Mouse (Mus musculus) CH12.LX (cell line): ENCODE measurements around the gene Baz2b. TPM values are rescaled to one million over a fixed set of nuclear protein-coding genes. Genes with fewer than 3 reads are reported as not detected.

Experiments
- DNase-seq: peaks from one replicate; pipeline ENCODE4 v3.0.0-alpha.2; 2013; ENCODE audit errors: extremely low read depth
- H3K27ac ChIP-seq: 2 replicates; pipeline ENCODE4 v1.5.1; 2012; ENCODE audit warnings: low read depth, mild to moderate bottlenecking, control low read depth, moderate library complexity; ENCODE audit not compliant: insufficient read depth
- H3K27me3 ChIP-seq: replicated peaks from 2 replicates; pipeline ENCODE3; 2012; ENCODE audit warnings: inconsistent platforms
- H3K36me3 ChIP-seq, 2 experiments: replicated peaks in 1 of 2; 2 replicates each; pipeline versions ENCODE3 to v1.6.1; 2012; ENCODE audit warnings: inconsistent platforms in 1 of 2, low read length in 1 of 2, mild to moderate bottlenecking in 1 of 2, mixed read lengths in 1 of 2, moderate library complexity in 1 of 2; ENCODE audit not compliant: control insufficient read depth in 1 of 2, insufficient read depth in 1 of 2
- H3K4me1 ChIP-seq, 2 experiments: 2 replicates each; pipeline ENCODE4 v1.6.1; 2012; ENCODE audit warnings: inconsistent platforms in 1 of 2, moderate library complexity in 1 of 2; ENCODE audit not compliant: insufficient read depth in 2 of 2, control insufficient read depth in 1 of 2
- H3K4me2 ChIP-seq: 2 replicates; pipeline ENCODE4 v1.6.1; 2012; ENCODE audit warnings: low read depth, mild to moderate bottlenecking, control low read depth; ENCODE audit not compliant: poor library complexity, insufficient read depth, severe bottlenecking
- H3K4me3 ChIP-seq, 3 experiments: fragments of 150-350 bp in 1 of 3; sonication (generic) in 1 of 3; replicated peaks in 1 of 3; 2 replicates each; pipeline versions ENCODE3 to v1.5.1; 2011 to 2012; ENCODE audit warnings: low read depth in 2 of 3, low read length in 2 of 3, mild to moderate bottlenecking in 2 of 3, moderate library complexity in 2 of 3, control low read depth in 1 of 3, improper control_type of control experiment in 1 of 3, inconsistent platforms in 1 of 3, mixed read lengths in 1 of 3; ENCODE audit not compliant: poor library complexity in 1 of 3
- H3K79me2 ChIP-seq: replicated peaks from 2 replicates; pipeline ENCODE4 v1.6.1; 2012; ENCODE audit warnings: mild to moderate bottlenecking, moderate library complexity; ENCODE audit not compliant: control insufficient read depth, poor library complexity, insufficient read depth, severe bottlenecking; ENCODE audit errors: extremely low read depth
- H3K9ac ChIP-seq: 2 replicates; pipeline ENCODE4 v1.6.1; 2012; ENCODE audit warnings: low read depth, mild to moderate bottlenecking, control low read depth, moderate library complexity; ENCODE audit not compliant: insufficient read depth
- H3K9me3 ChIP-seq: replicated peaks from 2 replicates; pipeline ENCODE3; 2012; ENCODE audit warnings: low read length, inconsistent platforms, mixed read lengths
- BHLHE40 ChIP-seq: IDR thresholded peaks from 2 replicates; pipeline ENCODE4 v1.6.1; 2011; ENCODE audit warnings: mild to moderate bottlenecking, low read depth, low read length, improper control_type of control experiment
- CHD1 ChIP-seq: IDR thresholded peaks from 2 replicates; pipeline ENCODE4 v1.6.1; 2012; ENCODE audit warnings: low read depth, low read length, improper control_type of control experiment, inconsistent platforms
- CHD2 ChIP-seq: IDR thresholded peaks from 2 replicates; pipeline ENCODE4 v1.6.1; 2011; ENCODE audit warnings: low read length, improper control_type of control experiment
- E2F4 ChIP-seq: IDR thresholded peaks from 2 replicates; pipeline ENCODE4 v1.6.1; 2011; ENCODE audit warnings: low read depth, low read length, improper control_type of control experiment; ENCODE audit not compliant: insufficient replicate concordance
- EP300 ChIP-seq: IDR thresholded peaks from 2 replicates; pipeline ENCODE4 v1.6.1; 2011; ENCODE audit warnings: low read length, improper control_type of control experiment
- HCFC1 ChIP-seq: IDR thresholded peaks from 2 replicates; pipeline ENCODE4 v1.6.1; 2012; ENCODE audit warnings: low read depth, mild to moderate bottlenecking, inconsistent platforms, low read length, improper control_type of control experiment
- IRF4 ChIP-seq: IDR thresholded peaks from 2 replicates; pipeline ENCODE4 v1.6.1; 2014; ENCODE audit warnings: low read depth, mild to moderate bottlenecking, inconsistent platforms, low read length, improper control_type of control experiment
- MAFK ChIP-seq: IDR thresholded peaks from 2 replicates; pipeline ENCODE4 v1.6.1; 2011; ENCODE audit warnings: low read length, improper control_type of control experiment; ENCODE audit not compliant: insufficient replicate concordance
- MAX ChIP-seq: IDR thresholded peaks from 2 replicates; pipeline ENCODE4 v1.6.1; 2011; ENCODE audit warnings: low read length, improper control_type of control experiment
- MAZ ChIP-seq: IDR thresholded peaks from 2 replicates; pipeline ENCODE4 v1.6.1; 2012; ENCODE audit warnings: low read depth, mild to moderate bottlenecking, inconsistent platforms, low read length, improper control_type of control experiment, moderate library complexity
- NRF1 ChIP-seq: IDR thresholded peaks from 2 replicates; pipeline ENCODE4 v1.6.1; 2014; ENCODE audit warnings: low read depth, mild to moderate bottlenecking, inconsistent platforms, low read length, improper control_type of control experiment, moderate library complexity
- POLR2A ChIP-seq: IDR thresholded peaks from 2 replicates; pipeline ENCODE4 v1.6.1; 2011; ENCODE audit warnings: low read depth, mild to moderate bottlenecking, improper control_type of control experiment, low read length
- RCOR1 ChIP-seq: conservative IDR thresholded peaks from 2 replicates; pipeline ENCODE4 v1.6.1; 2012; ENCODE audit warnings: low read depth, mild to moderate bottlenecking, inconsistent platforms, low read length, improper control_type of control experiment
- SMC3 ChIP-seq: IDR thresholded peaks from 2 replicates; pipeline ENCODE4 v1.6.1; 2011; ENCODE audit warnings: low read depth, low read length, improper control_type of control experiment
- UBTF ChIP-seq: IDR thresholded peaks from 2 replicates; pipeline ENCODE4 v1.6.1; 2012; ENCODE audit warnings: low read depth, mild to moderate bottlenecking, inconsistent platforms, low read length, improper control_type of control experiment, moderate library complexity
- ZKSCAN1 ChIP-seq: IDR thresholded peaks from 2 replicates; pipeline ENCODE4 v1.6.1; 2012; ENCODE audit warnings: low read depth, inconsistent platforms, low read length, improper control_type of control experiment, borderline replicate concordance
- dilution Hi-C: fragments of 300-500 bp; cut with MboI; formaldehyde crosslinking; loops from 2 replicates; pipeline ENCODE4 v1.14.3; 2020; ENCODE audit warnings: low sequenced_read_pairs; ENCODE audit not compliant: extremely low pct_unique_long_range_greater_than_20kb, extremely low pct_ligation_motif_present
- in situ Hi-C: fragments of 300-500 bp; cut with MboI; formaldehyde crosslinking; loops from 3 replicates; pipeline ENCODE4 v1.14.3; 2019; ENCODE audit warnings: low sequenced_read_pairs, low pct_ligation_motif_present, low pct_unique_long_range_greater_than_20kb, mixed read lengths
- polyA plus RNA-seq: library from polyadenylated mRNA; unstranded; fragments of >175 nt; gene quantifications from 2 replicates; pipeline ENCODE4 v1.2.1, GENCODE M21; 2012; ENCODE audit warnings: low read depth; ENCODE audit not compliant: insufficient read length
- total RNA-seq, 2 experiments: library from RNA; depleted of rRNA; stranded (reverse); fragments of 300-350 nt in 1 of 2; fragments of >200 nt in 1 of 2; gene quantifications; 2 replicates each; pipeline ENCODE4 v1.2.3; 2012 to 2014

Gene Baz2b
- total and polyA plus RNA-seq, 3 experiments = 17.3 to 36.3 (median 31.9) TPM

GRCm38 (mm10) chr2:60000268-60000667 lies 209.4 kb downstream of the Baz2b start:
- Histone ChIP-seq H3K4me2 (no peak overlapping the region), H3K4me3 (no peak overlapping the region), H3K4me1 (peaks cover 2 to 19% of the 10 kb centered on the region in 2 experiments; a peak in 3 of 4 replicates), H3K9me3 (no peaks in the 10 kb centered on the region), H3K9ac (no peak overlapping the region), H3K79me2 (no peaks in the 10 kb centered on the region)
- no peak for TF ChIP-seq E2F4
- TF ChIP-seq POLR2A = no peak
- TF ChIP-seq EP300 = no peak
- TF ChIP-seq UBTF = no peak
- no peak for TF ChIP-seq IRF4
- TF ChIP-seq CHD1 = no peak
- TF ChIP-seq, all 38 proteins: peak for 0
- dilution Hi-C loops (no loop called here), in situ Hi-C loops (no loop called here)
- no peaks in the 10 kb centered on the region for H3K27me3 ChIP-seq
- DNase-seq = no peak
- no peak overlapping the region for H3K27ac ChIP-seq
- peaks cover 10 to 22% of the 10 kb centered on the region in 2 experiments for H3K36me3 ChIP-seq

GRCm38 (mm10) chr2:59997479-59998228 lies 212.0 kb downstream of the Baz2b start:
- dilution Hi-C loops = no loop called here
- no peak for DNase-seq
- no peak overlapping the region for H3K27ac ChIP-seq
- no peak overlapping the region for H3K4me3 ChIP-seq
- H3K9ac ChIP-seq = no peak overlapping the region
- in situ Hi-C loops = no loop called here
- no peaks in the 10 kb centered on the region for H3K27me3 ChIP-seq
- no peak overlapping the region for H3K4me2 ChIP-seq
- no peak for TF ChIP-seq BHLHE40
- TF ChIP-seq RCOR1 = no peak
- TF ChIP-seq SMC3 = no peak
- TF ChIP-seq NRF1 = no peak
- TF ChIP-seq UBTF = no peak
- no peak for TF ChIP-seq MAX
- no peak for TF ChIP-seq ZKSCAN1
- TF ChIP-seq EP300 = no peak
- no peak for TF ChIP-seq MAFK
- no peak for TF ChIP-seq MAZ
- no peak for TF ChIP-seq CHD2
- TF ChIP-seq HCFC1 = no peak
- no peaks in the 10 kb centered on the region; the same call in 1 of the 2 replicates for H3K79me2 ChIP-seq
- no peaks in the 10 kb centered on the region for H3K9me3 ChIP-seq
- peaks cover 2 to 19% of the 10 kb centered on the region in 2 experiments; a peak in 3 of 4 replicates for H3K4me1 ChIP-seq
- peaks cover 2 to 16% of the 10 kb centered on the region in 2 experiments for H3K36me3 ChIP-seq
